Mouse (Mus musculus): ENCODE results near the gene Maml2.
"Not testable (repeated sequence)": the region's sequence is repeated elsewhere in the genome, so short reads cannot be mapped to it uniquely, and the experiment has no call there.

The Maml2 gene

DNA sequence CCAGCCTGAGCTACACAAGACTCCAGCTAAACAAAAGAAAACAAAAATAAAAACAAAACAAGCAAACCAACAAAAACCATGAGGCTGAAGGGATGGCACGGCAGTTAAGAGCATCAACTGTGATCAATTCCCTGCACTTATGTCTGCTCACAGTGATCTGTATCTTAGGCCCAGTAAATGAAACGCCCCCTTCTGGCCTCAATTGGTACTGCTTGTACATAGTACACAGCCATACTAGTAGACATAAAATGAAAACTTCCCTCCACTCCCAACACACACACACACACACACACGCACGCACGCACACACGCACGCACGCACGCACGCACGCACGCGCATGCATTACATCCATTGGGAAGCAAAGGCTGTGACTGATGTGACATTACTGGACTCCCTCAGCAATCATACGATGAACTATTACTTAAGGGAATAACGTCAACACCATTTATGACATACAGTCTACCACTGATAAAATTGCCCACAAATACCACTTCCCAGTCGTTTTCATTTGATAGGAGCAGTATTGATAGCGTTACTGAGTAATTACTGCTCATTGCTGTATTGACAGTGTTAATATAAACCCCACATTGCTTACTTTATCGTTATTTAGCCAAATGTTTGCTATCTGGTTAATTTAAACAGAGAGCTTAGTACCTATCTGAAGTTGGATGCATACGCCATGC lies 389.4 kb downstream of the Maml2 start:
- DNase-seq = peak in 1 of 2 experiments; percentile 56

- DNase-seq = no peak
These were observed 391.2 kb downstream of the Maml2 start for GRCm38 (mm10) chr9:13688997-13689396.

GRCm38 (mm10) chr9:13690321-13690720 lies 392.6 kb downstream of the Maml2 start:
- DNase-seq = no peak

GRCm38 (mm10) chr9:13693693-13694284 lies 396.0 kb downstream of the Maml2 start:
- DNase-seq = no peak

- DNase-seq = peak; percentile 80 to 86
These were observed 396.5 kb downstream of the Maml2 start for GRCm38 (mm10) chr9:13694293-13694692.

DNA sequence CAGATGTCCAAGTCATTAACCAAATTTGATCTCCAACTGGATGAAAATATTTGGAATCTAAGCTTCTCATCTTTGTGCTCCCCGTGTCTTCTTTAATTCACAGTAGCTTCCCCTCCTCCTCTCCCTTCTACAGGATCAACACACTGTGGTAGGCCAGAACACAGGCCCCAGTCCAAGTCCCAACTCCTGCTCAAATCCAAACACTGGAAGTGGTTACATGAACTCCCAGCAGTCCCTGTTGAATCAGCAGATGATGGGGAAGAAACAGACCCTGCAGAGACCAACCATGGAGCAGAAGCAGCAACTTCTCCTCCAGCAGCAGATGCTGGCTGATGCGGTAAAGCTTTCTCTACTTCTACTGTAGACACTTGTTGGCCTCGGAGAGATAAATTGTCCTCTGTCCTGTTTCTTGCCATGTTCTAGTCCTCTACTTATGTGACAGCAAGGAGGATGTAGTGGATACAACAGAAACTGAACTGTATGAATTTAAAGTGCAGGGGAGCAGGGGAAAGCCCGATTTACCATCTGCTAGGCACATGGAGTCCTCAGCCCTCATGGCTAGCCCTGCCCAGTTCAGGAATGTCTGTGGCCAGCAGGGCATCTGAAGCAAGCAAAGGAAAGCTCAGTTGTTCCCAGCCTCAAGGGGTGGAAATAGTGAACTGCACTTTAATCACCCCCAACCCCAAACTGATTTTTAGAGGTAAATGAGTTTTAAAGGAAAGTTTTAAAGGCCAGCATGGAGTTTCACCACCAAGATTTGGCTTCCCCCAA lies 399.5 kb downstream of the Maml2 start:
- DNase-seq = no peak

DNA sequence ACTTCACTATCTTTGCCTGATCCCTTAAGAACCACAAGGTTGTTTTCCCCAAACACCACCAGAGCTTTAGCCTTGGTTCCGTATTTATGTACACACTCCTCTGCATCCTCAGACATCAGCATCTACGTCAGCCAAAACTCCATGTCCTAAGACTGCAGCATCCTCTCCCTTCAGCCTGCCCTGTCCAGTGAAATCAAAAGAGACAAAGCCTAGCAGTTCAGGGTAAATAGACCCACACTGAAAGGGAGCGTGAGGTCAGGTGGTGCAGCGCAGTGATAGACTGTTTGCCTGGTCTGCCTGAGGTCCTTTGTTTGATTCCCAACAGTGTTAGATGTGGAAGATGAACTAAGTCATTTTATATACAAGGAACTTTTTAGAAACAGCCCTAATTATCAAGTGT lies 400.1 kb downstream of the Maml2 start:
- no peak for DNase-seq

DNA sequence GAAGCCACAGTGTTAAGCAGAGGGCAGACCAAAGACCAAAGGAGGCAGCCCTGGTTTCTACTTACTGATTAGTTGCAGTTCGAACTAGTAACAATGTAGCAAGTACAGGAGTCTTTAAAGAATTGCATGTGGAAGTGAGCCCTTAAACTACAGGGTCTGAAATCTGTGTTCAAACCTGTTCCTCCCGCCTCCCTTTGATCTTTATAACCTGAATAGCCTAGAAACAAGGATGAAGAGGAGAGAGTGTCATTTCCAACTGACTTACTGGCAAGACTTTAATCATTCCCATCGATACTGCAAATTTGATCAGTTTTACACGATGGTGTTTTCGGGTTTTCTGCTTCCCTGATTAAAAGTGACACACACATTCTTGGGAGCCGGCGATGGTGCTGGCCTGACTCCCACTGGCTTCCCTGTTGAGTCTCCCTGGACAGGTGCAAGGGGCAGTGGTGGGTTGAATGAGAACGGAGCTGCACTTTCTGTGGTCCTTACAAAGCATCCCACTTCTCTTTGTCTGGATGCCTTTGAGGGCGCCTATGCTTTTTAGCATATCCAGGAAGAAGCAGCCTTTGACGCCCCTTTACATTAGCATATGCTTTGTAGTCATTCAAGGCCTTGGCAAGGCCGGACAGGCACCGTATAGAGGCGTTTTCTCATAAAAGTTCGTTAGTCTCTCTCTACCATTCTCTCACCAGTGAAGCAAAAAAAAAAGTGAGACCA lies 401.5 kb downstream of the Maml2 start:
- DNase-seq = no peak

- DNase-seq = no peak
These were observed 402.0 kb downstream of the Maml2 start for GRCm38 (mm10) chr9:13699781-13700116.

- no peak for DNase-seq
These were observed 404.0 kb downstream of the Maml2 start for GRCm38 (mm10) chr9:13701773-13702172.

DNA sequence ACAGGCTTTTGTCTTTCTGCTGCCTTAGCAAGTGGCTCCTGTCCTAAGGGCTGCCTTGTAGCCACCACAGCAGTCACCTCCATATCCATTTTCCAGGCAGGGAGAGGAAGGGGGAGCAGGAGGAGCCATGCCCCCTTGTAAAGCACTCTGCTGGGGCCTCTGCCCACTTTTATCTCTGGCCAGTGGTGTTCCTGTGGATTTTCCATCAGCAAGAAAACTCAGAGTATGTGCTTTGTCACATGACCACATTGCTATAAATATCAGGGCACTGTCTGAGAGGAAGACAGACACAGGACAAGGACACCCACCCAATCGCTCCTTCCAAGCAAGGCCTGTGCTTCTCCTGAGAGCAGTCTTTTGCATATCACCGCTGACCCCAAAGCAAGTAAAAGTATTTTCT lies 405.3 kb downstream of the Maml2 start:
- DNase-seq = no peak

- no peak for DNase-seq
These were observed 407.2 kb downstream of the Maml2 start for GRCm38 (mm10) chr9:13704917-13705316.

GRCm38 (mm10) chr9:13707066-13707555 lies 409.4 kb downstream of the Maml2 start:
- no peak for DNase-seq

DNA sequence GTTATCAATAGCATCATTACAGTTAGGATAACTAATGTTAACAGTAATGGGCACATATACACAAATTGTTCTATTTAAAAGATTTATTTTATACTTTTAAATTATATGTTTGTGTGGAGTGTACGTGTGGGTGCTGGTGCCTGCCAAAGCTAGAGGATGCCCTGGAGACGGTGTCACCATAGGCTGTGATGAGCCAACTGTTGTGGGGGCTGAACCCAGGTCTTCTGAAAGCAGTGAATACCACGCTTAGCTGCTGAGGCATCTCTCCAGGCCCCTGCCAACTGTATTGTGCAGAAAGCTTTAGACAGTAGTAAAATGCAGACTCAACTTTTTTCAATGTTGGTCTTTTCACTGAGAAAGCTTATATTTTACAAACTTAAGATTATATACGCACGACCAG lies 411.7 kb downstream of the Maml2 start:
- DNase-seq = no peak

GRCm38 (mm10) chr9:13715891-13716290 lies 418.1 kb downstream of the Maml2 start:
- not testable (repeated sequence) for DNase-seq

- peak; percentile 87 to 89 for DNase-seq
These were observed 418.8 kb downstream of the Maml2 start for GRCm38 (mm10) chr9:13716316-13717099.

GRCm38 (mm10) chr9:13748404-13748797 lies 450.6 kb downstream of the Maml2 start, which contains the start of gene Mtmr2:
Mtmr2 (plus strand) TSS chr9:13748410.
- DNase-seq = peak in 1 of 2 experiments; percentile 8

DNA sequence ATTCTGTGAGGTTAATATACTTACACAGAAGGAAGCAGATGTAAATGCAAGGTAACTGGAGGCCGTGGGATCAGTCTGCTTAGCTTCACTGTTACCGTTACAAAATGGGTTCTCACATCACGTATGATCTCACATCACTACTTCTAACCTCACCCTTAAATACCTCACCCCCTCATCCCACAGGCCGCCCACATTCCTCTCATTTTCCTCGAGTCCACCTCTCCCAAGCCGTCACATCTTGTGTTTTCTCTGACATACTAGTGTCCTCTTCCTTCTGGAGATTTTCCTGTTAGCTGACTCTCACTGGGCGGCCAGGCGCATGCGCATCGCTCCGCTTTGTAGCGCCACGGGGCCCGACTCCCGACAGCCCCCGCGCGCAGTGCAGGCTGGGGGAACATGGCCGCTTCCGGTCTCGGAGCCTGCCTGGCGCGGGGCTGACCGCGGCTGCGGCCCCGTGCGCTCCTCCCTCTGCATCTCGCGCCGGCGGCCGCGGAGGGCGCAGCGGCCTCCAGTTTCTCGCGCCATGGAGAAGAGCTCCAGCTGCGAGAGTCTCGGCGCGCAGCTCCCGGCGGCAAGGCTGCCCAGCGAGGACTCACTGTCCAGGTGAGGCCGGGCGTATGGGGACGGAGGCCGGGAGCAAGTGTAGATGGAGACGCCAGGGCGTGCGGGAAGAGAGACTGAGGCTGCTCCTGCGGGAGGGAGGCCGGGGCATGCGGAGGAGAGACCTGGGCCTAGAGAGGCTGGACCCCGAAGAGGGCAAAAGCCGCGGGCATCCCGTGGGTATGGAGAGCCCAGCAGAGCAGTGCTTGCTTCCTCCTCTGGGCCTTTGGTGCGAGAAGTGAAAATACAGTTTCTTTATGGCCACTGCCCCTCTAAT lies 451.3 kb downstream of the Maml2 start:
- DNase-seq = peak; percentile 98

GRCm38 (mm10) chr9:13749675-13749998 lies 451.9 kb downstream of the Maml2 start:
- no peak for DNase-seq

GRCm38 (mm10) chr9:13752543-13752942 lies 454.8 kb downstream of the Maml2 start:
- DNase-seq = no peak
